Mouse (Mus musculus) forebrain, embryonic 16.5 days (tissue): ENCODE data around the gene Acyp2. TPM values are rescaled to one million over a fixed set of nuclear protein-coding genes. Genes with fewer than 3 reads are reported as not detected.

ENCODE experiments used
- ATAC-seq: fragments of 200-750 bp; cut with Nextera tagmentation; 2 replicates; pipeline ENCODE4 v1.8.0; 2017; ENCODE audit warnings: mild to moderate bottlenecking, moderate library complexity
- H3K27ac ChIP-seq: fragments of 300-500 bp; sonication (generic); 2 replicates; pipeline ENCODE4 v1.5.1; 2014; ENCODE audit warnings: low read length, control low read depth
- H3K27me3 ChIP-seq: fragments of 300-500 bp; sonication (generic); replicated peaks from 2 replicates; pipeline ENCODE4 v1.6.1; 2014; ENCODE audit warnings: low read length; ENCODE audit not compliant: control insufficient read depth, insufficient read depth
- H3K36me3 ChIP-seq: fragments of 300-500 bp; sonication (generic); 2 replicates; pipeline ENCODE4 v1.6.1; 2014; ENCODE audit not compliant: control insufficient read depth, insufficient read depth
- H3K4me1 ChIP-seq: fragments of 300-500 bp; sonication (generic); replicated peaks from 2 replicates; pipeline ENCODE4 v1.6.1; 2014; ENCODE audit warnings: low read length; ENCODE audit not compliant: control insufficient read depth, insufficient read depth
- H3K4me2 ChIP-seq: fragments of 300-500 bp; sonication (generic); 2 replicates; pipeline ENCODE4 v1.6.1; 2014; ENCODE audit warnings: mild to moderate bottlenecking, low read length, control low read depth
- H3K4me3 ChIP-seq: fragments of 300-500 bp; sonication (generic); replicated peaks from 2 replicates; pipeline ENCODE4 v1.5.1; 2014; ENCODE audit warnings: mild to moderate bottlenecking, low read length, control low read depth
- H3K9ac ChIP-seq: fragments of 300-500 bp; sonication (generic); replicated peaks from 2 replicates; pipeline ENCODE4 v1.6.1; 2014; ENCODE audit warnings: low read depth, low read length, control low read depth
- H3K9me3 ChIP-seq: fragments of 300-500 bp; sonication (generic); 2 replicates; pipeline ENCODE4 v1.6.1; 2016; ENCODE audit warnings: low read length; ENCODE audit not compliant: control insufficient read depth
- WGBS: fragments of 180-500 bp; shearing (Covaris S2); extraction: QIAGEN DNeasy Blood & Tissue Kit; methylation state at CpG from one replicate; pipeline ENCODE4 v1.1.7; 2014; 5-methylcytosine and 5-hydroxymethylcytosine counted together
- polyA plus RNA-seq: library from polyadenylated mRNA; unstranded; fragments of >200 nt; fragmentation: Nextera tagmentation; extraction: Ambion mirVana; gene quantifications from 2 replicates; pipeline ENCODE4 v1.2.1, GENCODE M21; 2015

Acyp2 gene
- polyA plus RNA-seq = 9.7 and 10.1 TPM in 2 replicates

DNA sequence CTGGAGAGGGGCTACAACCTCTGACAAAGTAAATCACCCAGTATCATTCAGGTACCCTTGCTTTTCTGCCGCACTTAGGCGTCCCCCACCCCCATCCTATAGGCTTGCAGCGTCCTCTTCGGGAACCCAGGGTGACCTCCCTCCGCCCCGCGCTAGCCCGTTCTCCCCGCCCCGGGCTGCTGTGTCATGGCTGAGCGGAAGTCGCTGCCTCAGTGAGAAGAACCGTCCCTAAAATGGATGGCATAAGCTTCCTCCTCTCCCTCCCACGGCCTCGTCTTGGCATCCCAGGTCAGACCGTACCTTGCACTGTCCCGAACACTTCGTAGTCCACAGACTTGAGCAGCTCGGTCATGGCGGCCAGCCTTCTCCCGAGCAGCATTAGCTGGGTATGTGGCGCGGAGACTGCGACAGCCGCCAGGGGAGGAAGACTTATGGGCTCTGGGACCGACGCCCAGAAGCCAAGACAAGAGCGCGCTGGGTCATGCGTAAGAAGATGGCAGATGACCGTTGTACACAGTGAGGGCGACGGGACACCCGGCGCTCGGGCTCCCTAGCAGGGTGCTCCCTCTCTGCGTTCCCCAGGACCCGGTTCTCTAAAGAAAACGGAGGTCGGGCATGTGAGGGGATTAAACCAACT is at the start of gene Acyp2:
Gene Acyp2, minus strand, starts transcription at position 587 of the 637 bp plus-strand sequence.
- ATAC-seq = peak; percentile 97
- peak within 1 kb of the TSS; percentile 64 for H3K4me3 ChIP-seq
- under 1% methylated on average over 40 of the region's 40 CpGs for WGBS

DNA sequence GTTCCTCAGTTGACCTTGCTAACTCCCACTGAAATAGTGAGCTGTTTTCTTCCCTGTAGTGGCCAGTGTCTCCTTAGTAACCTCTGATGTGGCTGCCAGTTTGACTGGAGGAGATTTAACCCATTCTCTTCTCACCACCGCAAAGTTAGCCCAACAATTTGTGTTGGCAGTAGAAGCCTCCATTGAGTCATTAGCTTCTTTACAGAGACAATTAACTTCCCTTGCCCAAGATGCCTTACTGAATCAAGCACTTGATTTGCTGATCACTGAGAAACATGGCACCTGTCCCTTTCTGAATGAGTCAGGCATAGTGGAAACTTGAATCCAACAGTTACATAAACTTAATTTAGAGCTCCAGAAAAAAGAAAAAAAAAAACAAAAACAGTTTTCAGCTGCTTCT is 40.0 kb upstream of the Acyp2 start:
- WGBS = 65% methylated on average over 1 of the region's 1 CpGs
- Histone ChIP-seq H3K4me3 (no peak overlapping the region), H3K9me3 (no peaks in the 10 kb centered on the region), H3K9ac (no peak overlapping the region), H3K4me2 (no peak overlapping the region), H3K27ac (no peak overlapping the region), H3K4me1 (no peaks in the 10 kb centered on the region), H3K27me3 (no peaks in the 10 kb centered on the region), H3K36me3 (no peaks in the 10 kb centered on the region)
- no peak for ATAC-seq

More for the DNA sequence above, at the start of gene Acyp2:
- peak within 1 kb of the TSS; percentile 73 for H3K4me2 ChIP-seq
- no peaks in the 10 kb centered on the region; the same call in 1 of the 2 replicates for H3K4me1 ChIP-seq
- H3K9me3 ChIP-seq = no peaks in the 10 kb centered on the region
- H3K27me3 ChIP-seq = no peaks in the 10 kb centered on the region
- no peaks in the 10 kb centered on the region for H3K36me3 ChIP-seq
- H3K27ac ChIP-seq = peak within 1 kb of the TSS; percentile 67
- peak within 1 kb of the TSS; percentile 71 for H3K9ac ChIP-seq

DNA sequence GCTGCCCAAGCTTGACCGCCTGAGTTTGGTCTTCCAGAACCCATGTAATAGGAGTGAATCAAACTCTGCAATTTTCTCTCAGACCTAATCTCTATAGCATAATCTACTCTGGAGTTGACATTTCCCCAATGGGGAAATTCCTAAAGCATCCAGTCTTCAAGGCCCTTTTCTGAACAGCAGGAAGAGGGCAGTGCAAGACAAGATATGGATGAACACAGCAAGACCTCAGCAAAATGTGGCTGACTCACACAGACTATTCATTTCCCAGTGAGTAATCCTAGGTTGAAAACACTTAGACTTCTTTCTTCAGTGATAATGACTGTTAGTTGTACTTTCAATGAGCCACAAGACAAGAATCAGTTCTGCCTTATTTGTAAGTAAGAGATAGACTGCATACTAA is 26.7 kb upstream of the Acyp2 start:
- Histone ChIP-seq H3K9me3 (no peaks in the 10 kb centered on the region), H3K27me3 (no peaks in the 10 kb centered on the region), H3K36me3 (no peaks in the 10 kb centered on the region), H3K4me2 (no peak overlapping the region), H3K27ac (no peak overlapping the region), H3K4me1 (no peaks in the 10 kb centered on the region), H3K9ac (no peak overlapping the region), H3K4me3 (no peak overlapping the region)
- 85% methylated on average over 1 of the region's 1 CpGs for WGBS
- ATAC-seq = peak; percentile 59; the same call in 1 of the 2 replicates

- 16% methylated on average over 1 of the region's 1 CpGs for WGBS
- Histone ChIP-seq H3K4me1 (no peaks in the 10 kb centered on the region), H3K4me2 (no peak overlapping the region), H3K27me3 (no peaks in the 10 kb centered on the region), H3K36me3 (no peaks in the 10 kb centered on the region), H3K27ac (no peak overlapping the region), H3K9me3 (no peaks in the 10 kb centered on the region), H3K4me3 (no peak overlapping the region), H3K9ac (no peak overlapping the region)
- ATAC-seq = no peak
Measured at GRCm38 (mm10) chr11:30672719-30673118, 23.3 kb upstream of the Acyp2 start.

GRCm38 (mm10) chr11:30663001-30663400 is 13.6 kb upstream of the Acyp2 start:
- 86% methylated on average over 3 of the region's 3 CpGs for WGBS
- no peak for ATAC-seq
- H3K36me3 ChIP-seq = no peaks in the 10 kb centered on the region

DNA sequence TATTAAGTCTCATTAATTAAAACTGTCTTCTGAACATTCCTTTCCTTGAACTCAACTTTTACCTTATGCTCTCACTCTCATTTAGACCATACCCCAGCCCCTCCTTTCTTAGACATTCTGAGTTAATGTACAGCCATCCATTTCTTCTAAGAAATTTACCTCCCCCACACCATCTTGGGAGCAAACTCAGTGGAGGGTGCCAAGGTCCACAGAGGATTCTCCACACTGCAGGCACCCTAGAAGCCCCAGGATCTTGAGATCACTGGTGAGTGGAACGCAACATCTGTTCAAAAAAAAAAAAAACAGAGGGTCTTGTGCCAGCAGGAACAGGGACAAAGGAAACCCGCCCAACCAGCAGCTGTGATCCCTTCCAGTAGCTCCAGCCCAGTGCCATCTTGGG is 13.2 kb upstream of the Acyp2 start:
- no peak overlapping the region for H3K9ac ChIP-seq
- H3K36me3 ChIP-seq = no peaks in the 10 kb centered on the region
- H3K4me2 ChIP-seq = no peak overlapping the region
- H3K4me1 ChIP-seq = no peaks in the 10 kb centered on the region
- ATAC-seq = no peak
- WGBS = 87% methylated on average over 2 of the region's 2 CpGs
- no peaks in the 10 kb centered on the region for H3K27me3 ChIP-seq
- H3K27ac ChIP-seq = no peak overlapping the region
- peaks cover 2% of the 10 kb centered on the region; the same call in 1 of the 2 replicates for H3K9me3 ChIP-seq
- no peak overlapping the region for H3K4me3 ChIP-seq

More at GRCm38 (mm10) chr11:30663001-30663400, 13.6 kb upstream of the Acyp2 start:
- Histone ChIP-seq H3K9ac (no peak overlapping the region), H3K27me3 (no peaks in the 10 kb centered on the region), H3K4me2 (no peak overlapping the region), H3K9me3 (peaks cover 2% of the 10 kb centered on the region; the same call in 1 of the 2 replicates), H3K27ac (no peak overlapping the region), H3K4me1 (no peaks in the 10 kb centered on the region), H3K4me3 (no peak overlapping the region)

GRCm38 (mm10) chr11:30657069-30657468 is 7.7 kb upstream of the Acyp2 start:
- Histone ChIP-seq H3K4me2 (no peak overlapping the region), H3K4me1 (no peaks in the 10 kb centered on the region), H3K36me3 (no peaks in the 10 kb centered on the region), H3K9me3 (no peaks in the 10 kb centered on the region), H3K27ac (no peak overlapping the region), H3K4me3 (no peak overlapping the region), H3K27me3 (no peaks in the 10 kb centered on the region), H3K9ac (no peak overlapping the region)
- ATAC-seq = peak; percentile 90
- WGBS = 38% methylated on average over 2 of the region's 2 CpGs

- no peaks in the 10 kb centered on the region for H3K4me1 ChIP-seq
- no peaks in the 10 kb centered on the region for H3K36me3 ChIP-seq
- no peak overlapping the region for H3K4me2 ChIP-seq
- WGBS = 84% methylated on average over 4 of the region's 4 CpGs
- no peak for ATAC-seq
- no peak overlapping the region for H3K27ac ChIP-seq
- H3K9ac ChIP-seq = no peak overlapping the region
- no peak overlapping the region for H3K4me3 ChIP-seq
- no peaks in the 10 kb centered on the region for H3K9me3 ChIP-seq
- H3K27me3 ChIP-seq = no peaks in the 10 kb centered on the region
Measured at GRCm38 (mm10) chr11:30656060-30656459, 6.7 kb upstream of the Acyp2 start.

- WGBS = 83% methylated on average over 1 of the region's 1 CpGs
- Histone ChIP-seq H3K4me2 (no peak overlapping the region), H3K36me3 (no peaks in the 10 kb centered on the region), H3K27me3 (no peaks in the 10 kb centered on the region), H3K4me1 (no peaks in the 10 kb centered on the region; the same call in 1 of the 2 replicates), H3K9me3 (no peaks in the 10 kb centered on the region), H3K9ac (no peak overlapping the region), H3K4me3 (no peak overlapping the region), H3K27ac (no peak overlapping the region)
- ATAC-seq = no peak
Measured at GRCm38 (mm10) chr11:30650416-30650815, 1.0 kb upstream of the Acyp2 start.
